Mouse (Mus musculus) spleen, postnatal 36 days (tissue): Measurements from ENCODE around the gene Spata17.

Source experiments
- DNase-seq, 2 experiments: peaks; one replicate each; pipeline ENCODE4 v3.0.0; 2022; ENCODE audit warnings: low spot score in 2 of 2, mixed read lengths in 1 of 2

Gene Spata17

GRCm38 (mm10) chr1:187215181-187216116 is at the start of gene Spata17, which contains the start of gene Gpatch2:
Gene Spata17 (minus strand): TSS chr1:187215465.
Gene Gpatch2 (plus strand): TSS chr1:187215508.
- DNase-seq = peak; percentile 58 to 61

- no peak for DNase-seq
Observed at GRCm38 (mm10) chr1:187258756-187259155, 43.5 kb upstream of the Spata17 start.

- no peak for DNase-seq
Observed at GRCm38 (mm10) chr1:187250741-187251262, 35.5 kb upstream of the Spata17 start.

DNA sequence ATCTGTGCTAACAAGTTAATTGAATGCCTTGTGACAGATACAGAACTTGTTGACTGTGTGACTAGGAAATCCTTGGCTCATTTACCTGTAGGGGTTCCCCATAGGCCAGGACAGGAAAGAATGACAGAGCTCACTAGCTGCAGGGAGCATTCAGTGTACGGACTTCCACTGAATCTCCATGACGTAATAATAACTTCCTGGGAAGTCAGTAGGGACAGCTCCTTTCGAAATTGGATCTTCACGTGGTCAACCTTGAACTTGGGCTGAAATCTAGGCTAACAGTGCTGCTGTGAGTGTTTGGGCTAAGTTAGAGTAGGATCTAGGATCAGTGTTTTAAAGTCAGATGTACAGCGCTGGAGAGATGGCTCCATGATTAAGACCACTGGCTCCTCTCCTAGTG is 29.5 kb upstream of the Spata17 start:
- DNase-seq = no peak

DNA sequence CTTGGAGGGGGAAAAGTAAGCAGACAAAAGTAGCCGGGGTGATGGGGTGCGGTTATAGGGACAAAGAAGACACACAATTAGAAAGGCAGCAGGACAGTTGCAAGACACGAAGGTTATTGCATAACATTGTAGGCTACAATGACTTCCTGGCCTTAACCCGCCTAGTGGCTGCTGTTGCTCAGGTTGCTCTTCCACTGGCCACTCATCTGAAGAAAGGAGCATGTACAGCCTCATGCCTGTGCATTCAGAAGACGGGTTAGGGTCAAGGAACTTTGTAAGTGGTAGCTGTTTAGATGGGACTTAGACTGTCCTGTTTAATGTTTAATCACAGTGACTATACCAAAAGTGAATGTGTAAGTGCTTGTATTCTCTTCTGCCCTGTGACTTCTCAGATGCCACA is 26.1 kb upstream of the Spata17 start:
- no peak for DNase-seq

DNA sequence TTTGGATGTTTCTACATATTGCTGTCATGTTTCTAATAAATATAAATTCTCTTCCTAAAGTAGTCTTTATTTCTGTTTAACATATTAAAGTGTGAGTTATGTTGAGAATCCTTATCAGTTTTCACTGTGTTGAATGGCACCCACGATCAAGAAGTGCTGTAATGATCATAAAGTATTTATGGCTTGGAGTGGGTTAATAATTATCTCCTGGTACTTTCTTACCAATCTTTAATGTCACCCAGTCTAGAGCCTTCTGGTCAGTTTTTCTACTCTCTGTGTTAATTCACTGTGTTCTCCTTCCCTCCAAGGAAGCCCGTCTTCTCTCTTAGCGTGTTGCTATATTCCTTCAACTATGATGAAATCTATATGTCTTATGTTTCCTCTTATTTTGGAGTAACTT is 25.0 kb upstream of the Spata17 start:
- DNase-seq = no peak

GRCm38 (mm10) chr1:187238061-187238460 is 22.8 kb upstream of the Spata17 start:
- DNase-seq = no peak

DNA sequence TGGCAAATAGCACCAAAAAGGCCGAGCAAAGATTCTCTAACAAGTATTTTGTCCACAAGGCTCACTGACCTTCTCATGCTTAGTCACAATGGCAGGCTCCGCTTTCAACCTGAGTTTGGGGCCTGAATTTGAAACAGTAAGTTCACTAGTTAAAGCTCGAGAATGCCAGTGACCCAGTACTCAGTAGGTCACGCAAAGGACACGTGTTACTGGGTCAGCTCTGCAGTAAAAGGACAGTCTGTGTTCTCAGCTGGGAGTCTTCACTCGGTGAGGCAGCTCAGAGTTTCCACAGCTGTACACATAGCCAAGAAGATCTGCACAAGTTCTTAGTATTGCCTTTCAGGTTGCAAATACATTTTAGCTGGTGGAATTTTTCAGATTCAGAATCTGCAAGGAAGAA is 21.0 kb upstream of the Spata17 start:
- no peak for DNase-seq

- no peak for DNase-seq
Observed at GRCm38 (mm10) chr1:187235161-187235560, 19.9 kb upstream of the Spata17 start.

GRCm38 (mm10) chr1:187232996-187233615 is 17.8 kb upstream of the Spata17 start:
- DNase-seq = no peak

DNA sequence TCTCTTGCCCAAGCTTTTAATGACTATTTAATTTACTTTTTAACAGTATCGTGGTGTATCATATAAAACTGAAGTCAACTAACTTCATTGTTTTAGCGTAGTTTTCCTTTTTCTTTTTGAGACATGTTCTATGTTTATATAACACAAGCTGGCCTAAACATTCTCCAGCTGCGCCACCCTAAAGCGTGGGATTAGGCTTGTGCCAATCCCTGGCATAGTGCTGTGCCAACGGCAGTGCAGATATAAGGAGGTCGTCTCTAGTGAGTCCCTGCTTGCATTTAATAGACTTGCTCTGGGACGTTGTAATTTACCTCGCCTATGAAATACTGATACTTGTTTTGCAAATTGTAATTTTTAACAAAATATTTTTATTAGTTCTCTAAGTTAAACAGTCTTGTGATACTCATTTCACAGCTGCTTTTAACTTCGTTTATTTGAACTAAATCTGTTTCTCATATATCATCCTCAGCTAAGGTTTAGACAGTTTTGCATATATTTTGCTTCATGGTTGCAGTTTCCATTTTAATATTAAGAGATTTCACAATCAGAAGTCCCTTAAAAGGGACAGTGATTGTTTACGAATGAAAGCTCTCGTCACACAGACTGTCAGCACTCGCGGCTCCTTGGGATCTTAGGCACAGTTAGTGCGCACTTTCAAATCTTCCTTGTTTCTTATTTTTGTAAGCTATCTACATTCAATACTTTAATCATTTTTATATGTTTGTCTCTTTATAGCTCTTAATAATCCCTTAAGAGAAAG is 17.1 kb upstream of the Spata17 start:
- no peak for DNase-seq

GRCm38 (mm10) chr1:187230255-187230654 is 15.0 kb upstream of the Spata17 start:
- DNase-seq = no peak

DNA sequence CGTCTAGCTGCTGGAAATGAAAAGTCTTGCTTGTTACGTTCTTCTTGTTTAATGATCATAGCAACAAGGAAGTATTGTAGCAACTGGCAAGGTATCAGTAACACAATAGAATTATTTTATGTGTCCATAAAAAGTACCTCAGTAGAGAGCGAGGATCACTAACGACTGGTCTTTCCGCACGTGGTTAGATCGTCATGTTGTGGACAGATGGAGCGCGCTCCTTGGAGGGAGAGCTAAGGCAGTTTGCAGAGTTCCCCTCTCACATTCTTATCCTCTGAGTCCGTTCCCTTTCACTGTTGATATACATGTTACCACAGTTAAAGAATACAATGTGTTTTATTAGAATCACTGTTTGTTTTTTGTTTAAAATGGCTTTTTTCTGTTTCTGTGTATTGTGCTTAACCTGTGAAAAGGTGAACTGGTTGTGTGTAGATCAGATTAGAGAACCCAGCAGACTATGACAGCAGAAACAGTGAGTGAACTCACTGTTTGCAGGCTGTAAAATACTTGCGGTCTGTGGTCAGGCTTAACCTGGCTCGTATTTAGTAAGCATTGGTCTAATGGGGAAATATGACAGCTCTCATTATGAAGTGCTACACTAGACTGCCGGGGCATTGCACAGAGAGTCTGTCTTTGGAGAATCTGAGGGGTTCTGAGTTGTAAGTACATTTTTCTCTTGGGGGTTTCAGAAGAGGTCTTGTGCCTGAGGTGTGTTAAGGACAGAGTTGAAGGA is 13.3 kb upstream of the Spata17 start:
- no peak for DNase-seq

- no peak for DNase-seq
Observed at GRCm38 (mm10) chr1:187226328-187227025, 11.2 kb upstream of the Spata17 start.

DNA sequence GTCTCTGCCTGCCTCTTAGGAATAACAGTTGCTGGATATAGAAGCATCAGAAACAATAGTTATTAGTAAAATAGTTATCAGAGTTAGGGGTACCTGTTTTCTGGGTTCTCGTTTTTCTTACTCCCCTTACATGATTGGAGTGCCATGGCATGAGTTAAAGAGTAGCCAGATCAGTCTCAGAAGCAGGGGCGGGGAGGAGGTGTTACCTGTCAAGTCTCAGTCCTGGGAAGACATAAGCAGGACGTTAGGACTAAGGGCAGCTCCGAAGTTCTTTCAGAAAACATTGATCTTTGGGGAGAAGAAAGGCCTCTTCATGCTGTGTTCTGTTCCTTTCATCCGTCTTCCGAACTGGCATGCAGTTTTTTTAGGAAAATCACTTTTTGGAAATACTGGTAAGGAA is 5.5 kb upstream of the Spata17 start:
- DNase-seq = no peak

GRCm38 (mm10) chr1:187216620-187217410 is 1.6 kb upstream of the Spata17 start:
- no peak for DNase-seq

- DNase-seq = no peak
Observed at GRCm38 (mm10) chr1:187210736-187211135, 4.5 kb downstream of the Spata17 start.

DNA sequence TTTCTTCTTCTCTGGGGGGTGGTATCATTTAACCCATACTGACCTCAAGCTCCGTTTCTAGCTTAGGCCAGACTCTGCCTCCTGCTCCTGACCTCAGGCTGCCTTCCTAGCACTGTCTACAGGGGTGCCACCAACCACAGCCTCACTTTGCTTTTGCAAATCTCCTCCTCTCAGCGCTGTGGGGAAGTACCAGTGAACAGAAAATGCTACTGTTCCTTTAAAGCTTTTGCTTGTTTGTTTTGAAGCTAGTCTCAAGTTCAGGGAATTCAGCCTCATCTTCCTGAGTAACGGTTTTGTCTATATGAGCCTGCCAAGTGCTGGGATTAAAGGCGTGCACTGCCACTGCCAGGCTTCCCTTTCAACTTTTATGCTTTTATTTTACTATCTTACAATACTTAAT is 5.8 kb downstream of the Spata17 start:
- DNase-seq = no peak

GRCm38 (mm10) chr1:187205506-187205905 is 9.8 kb downstream of the Spata17 start:
- no peak for DNase-seq

DNA sequence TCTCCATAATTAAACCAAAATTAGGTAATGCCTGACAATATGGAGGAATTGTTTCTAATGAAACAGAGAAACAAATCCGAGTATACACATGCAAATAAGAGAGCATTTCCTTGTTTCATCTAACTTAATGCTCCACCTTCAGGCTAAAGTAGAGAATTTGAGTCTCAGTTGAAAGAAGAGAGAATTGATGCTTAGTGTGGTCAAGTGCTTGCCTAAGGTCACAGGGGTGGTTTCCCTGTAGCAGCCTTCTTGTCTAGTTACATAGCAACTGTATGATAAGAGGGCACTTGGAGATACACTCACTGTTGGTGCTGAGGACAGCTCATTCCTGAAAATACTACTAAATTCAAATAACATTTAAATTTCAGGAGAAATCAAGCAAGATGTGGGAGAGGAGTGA is 36.7 kb downstream of the Spata17 start:
- DNase-seq = no peak
